Mouse (Mus musculus): Measurements from ENCODE around the gene Bmpr1b.

The Bmpr1b gene

DNA sequence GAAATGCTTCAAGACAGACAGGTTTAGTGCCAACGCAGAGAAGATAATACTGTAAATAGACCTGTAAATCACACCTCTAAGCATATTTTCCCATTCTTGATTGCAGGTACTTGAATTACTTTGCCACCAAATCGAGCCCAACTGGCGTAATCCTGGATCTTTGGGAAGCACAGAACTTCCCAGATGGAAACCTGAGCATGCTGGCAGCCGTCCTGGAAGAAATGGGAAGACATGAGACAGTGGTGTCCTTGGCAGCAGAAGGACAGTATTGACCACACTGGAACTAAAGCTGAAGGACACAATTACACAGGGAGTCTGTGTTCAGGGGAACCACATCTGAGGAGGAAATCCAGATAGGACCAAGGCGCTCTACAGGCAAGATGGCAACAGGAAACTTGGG, 340.9 kb downstream of the Bmpr1b start:
- DNase-seq (ENCODE audit: extremely low read depth, low read depth) = no peak

DNA sequence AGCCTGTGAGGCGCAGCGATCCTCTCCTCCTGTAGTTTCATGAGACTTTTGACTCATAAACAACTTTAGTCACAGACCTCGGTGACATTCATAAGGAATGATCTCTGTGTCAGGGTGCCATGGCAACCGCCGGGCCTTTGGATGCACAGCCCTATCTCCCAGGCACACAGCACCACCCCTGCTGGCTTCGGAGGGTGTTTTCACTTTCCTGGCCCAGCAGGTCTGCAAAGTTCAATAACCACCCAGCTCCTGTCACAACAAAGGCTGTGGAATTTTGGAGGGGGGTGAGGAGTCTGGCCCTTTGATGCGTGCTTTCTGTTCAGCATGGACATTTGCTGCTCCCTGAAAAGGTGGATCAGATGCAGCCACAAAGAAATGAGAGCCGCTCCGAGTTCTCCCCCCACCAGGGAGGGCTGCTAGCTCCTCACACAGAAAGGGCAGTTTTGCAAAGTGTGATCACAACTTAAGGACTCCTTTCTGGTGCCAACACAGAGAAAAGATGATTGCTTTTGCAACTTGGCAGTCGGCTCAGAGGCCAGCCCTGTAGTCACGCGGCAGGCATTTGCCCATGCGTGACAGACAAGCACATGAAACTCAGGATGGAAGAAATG, 349.8 kb downstream of the Bmpr1b start:
- DNase-seq (ENCODE audit: extremely low read depth, low read depth) = no peak

DNA sequence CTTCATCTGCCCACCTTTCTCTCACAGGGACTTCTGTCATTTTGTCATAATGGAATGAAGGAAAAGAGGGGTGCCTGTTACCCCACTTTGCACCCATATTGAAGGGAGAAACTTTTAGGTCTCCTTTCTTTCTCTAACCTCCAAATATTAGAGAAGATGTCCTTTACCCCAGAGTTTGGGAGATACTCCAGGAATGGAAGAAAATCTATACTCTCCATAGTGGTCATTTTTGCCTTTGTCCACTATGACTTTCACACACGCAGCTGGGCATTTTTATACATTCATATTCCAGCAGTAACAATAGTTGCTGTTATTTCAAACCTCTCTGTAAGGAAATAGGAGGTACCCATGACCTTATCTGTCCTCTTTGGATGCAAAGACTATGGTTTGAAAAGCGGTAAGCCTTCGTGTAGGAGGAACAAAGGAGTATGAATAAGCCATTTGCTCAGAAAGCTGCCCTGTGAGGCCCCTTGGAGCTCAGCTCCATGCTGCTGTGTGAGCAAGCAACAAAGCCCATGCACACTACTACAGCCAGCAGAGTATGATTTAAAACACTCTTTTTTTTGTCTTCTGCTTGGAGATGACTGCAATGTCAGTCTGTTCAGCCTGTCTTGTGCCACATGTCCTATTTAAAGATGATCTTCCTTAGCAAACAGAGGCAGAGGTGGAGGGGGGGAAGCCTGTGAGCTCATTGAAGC, 350.5 kb downstream of the Bmpr1b start:
- no peak for DNase-seq (ENCODE audit: extremely low read depth, low read depth)

DNA sequence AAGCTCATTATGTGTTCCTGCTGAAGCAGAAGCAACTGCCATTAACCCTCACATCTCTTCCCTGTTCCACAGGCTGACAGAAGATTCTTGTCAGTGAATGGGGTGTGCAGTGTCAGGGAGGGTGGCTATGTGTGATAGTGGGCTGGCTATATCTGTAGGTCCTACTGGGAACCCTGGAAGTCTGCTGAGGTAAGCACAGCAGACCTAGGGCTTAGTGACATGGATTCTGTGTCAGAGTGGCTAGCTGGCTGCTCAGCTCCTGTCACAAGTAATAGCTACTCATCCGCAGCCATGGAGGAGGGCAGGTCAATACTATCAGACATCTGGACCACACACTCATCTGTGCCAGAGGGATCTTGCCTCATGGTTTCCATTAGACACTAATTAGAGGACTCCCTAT, 354.4 kb downstream of the Bmpr1b start:
- DNase-seq (ENCODE audit: extremely low read depth, low read depth) = no peak

DNA sequence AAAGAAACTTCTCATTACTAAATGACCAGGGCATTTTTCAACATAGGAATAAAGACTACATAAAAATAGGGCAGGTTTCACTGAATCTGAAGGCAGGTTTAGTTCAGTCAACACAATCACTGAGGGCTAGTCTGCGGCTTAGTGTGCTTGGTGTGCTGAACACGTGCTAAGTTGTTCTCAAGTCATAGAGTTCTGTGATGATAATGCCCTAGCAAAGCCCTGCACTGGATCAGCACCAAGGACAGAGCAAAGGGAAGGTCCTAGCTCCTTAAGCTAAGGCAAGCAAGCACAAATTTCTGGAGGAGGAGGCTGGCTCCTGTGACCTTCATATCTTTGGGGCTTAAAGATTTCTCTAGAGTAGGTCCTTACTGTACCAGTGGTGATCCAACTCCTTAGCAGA, 357.9 kb downstream of the Bmpr1b start:
- DNase-seq (ENCODE audit: extremely low read depth, low read depth) = peak; percentile 45

DNA sequence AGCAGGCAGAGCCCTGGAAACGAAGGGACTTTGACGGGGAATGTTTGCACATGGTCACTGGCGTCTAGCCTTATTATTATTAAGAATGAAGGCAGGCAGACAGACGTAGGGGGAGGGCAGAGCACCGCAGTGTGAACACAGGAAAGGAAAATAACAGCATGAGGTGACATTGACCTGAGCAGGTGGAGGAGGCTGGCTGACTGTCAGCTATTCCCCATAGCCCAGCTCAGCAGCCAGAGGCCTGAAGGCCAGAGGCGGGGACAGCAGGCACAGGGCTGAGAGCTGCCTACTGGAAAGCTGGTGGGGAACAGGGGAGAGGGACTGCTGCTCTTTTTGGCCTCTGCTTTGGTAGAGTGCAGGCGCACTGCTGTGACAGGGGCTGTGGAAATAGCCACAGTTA, 358.3 kb downstream of the Bmpr1b start:
- DNase-seq (ENCODE audit: extremely low read depth, low read depth) = no peak

DNA sequence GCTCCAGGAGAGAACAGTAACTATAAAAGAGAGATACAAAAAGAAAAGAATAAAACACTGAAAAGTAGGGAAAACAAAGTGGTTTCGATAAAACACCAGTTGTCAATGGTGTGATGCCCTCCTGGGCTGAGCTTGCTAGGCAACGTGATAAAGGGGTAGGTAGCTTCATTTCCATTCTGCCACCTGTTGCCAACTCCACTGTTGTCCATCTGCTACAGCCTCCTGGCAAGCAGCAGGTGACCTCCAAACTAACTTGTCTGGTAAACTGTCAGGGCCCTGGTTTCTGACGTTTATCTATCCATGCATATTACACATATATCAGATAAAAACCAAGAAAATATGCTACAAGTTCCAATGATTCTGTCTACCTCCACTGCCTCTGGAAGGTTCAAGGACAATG, 359.6 kb downstream of the Bmpr1b start:
- DNase-seq (ENCODE audit: extremely low read depth, low read depth) = no peak

DNA sequence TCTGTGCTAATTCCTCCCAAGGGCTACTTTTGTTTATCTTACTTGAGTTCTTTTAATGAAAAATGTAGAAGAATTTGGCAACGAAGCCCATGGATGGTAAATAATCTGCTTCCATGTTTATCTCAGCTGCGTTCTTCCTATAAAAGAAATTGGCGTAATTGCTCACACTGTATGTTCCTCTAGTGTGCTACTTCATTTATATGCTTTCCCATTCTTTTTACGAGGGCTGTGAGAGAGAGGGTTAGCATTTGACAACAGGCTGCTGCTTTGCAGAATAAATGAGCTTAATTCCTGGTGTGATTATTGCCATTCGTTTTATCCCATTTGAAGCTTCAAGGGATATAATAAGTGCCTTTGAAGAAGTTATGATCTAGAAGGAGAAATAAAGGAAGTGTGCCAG, 365.1 kb downstream of the Bmpr1b start:
- DNase-seq (ENCODE audit: extremely low read depth, low read depth) = no peak

DNA sequence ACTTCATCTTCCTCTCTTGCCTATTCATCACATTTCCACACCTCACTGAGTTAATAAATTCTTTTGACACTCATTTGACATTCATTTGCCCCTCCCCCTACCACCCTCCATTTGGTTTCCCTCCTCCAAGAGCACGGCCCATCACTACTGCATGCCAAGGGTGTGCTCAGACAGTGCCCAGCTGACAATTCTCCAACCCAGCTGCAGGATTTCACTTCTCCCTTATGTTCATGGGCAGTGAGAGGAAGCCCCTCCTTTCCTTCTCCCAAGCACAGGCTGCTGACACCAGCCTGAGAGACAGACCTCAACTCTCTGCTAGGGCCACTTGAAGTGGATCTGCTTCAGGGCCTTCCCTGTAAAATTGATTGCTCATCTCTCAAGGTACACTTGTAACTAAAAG, 371.4 kb downstream of the Bmpr1b start:
- no peak for DNase-seq (ENCODE audit: extremely low read depth, low read depth)

DNA sequence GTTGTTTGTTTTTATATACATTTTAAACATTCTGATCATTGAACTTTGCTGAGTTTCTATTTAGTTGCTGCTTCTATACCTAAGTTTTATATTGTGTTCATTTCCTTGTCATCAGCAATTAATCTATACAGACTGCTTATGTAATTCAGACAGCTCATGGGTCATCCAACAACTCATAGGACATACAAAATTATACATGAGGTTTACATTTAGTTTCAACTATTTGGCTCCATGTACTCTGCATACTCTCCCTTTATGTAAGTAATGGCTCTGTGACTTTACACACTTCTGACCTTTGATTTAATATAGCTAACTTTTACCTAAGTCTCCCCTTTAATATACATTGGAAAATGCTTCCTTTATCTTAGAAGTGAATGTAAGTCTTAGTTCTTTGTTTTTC, 371.9 kb downstream of the Bmpr1b start:
- DNase-seq (ENCODE audit: extremely low read depth, low read depth) = no peak

DNA sequence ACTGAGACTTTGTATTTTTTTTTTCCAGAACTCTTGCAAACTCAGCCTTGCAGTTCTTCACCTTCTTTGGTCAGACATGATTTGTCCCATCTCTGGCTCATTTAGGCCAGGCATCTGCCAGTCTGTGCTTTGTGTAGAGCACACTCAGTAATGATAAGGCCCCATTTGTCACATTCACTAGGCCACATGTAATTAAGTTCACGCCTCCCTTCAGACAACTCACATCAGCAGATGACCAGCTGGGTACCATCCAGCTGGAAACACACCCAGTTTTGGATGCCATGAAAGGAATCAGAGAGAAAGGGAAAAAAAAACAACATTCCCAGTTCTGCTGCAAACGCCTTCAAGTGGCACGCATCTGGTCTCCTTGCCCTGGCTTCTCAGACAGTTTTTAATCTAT, 374.9 kb downstream of the Bmpr1b start:
- DNase-seq (ENCODE audit: extremely low read depth, low read depth) = no peak

DNA sequence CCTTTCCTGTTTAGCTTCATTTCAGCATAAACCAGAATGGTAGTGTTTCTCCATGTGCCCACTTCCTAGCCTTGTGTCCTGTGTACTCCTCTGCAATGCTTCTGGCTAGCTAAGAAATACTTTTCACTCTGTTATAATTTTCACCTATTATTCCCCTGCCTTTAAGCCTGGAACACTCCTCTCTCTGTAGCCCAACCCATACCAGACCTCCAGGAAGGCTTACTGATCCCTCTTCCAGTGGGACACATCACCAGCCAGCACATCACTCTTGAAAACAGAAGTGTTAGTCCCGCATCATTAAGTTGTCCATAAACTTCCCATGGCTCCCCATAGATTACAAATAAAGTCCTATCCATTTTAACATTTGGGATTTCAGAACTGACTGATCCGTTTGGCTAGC, 375.5 kb downstream of the Bmpr1b start:
- DNase-seq (ENCODE audit: extremely low read depth, low read depth) = no peak

DNA sequence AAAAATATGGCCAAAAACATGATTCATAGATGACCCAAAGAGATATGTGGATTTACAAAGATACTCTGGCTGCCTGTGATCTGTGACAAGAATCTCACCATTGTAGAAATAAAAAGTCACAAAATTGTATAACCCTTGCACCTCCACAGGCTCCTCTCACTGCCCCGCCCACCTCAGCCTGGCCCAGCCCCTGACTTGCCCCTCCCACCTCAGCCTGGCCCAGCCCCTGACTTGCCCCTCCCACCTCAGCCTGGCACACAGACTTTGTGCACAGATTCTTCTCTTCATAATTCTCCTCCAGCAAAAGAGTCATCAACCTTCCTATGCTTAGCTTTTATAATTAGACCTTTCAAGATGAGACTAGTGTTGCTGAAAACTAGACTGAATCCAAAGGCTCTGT, 377.1 kb downstream of the Bmpr1b start:
- no peak for DNase-seq (ENCODE audit: extremely low read depth, low read depth)

DNA sequence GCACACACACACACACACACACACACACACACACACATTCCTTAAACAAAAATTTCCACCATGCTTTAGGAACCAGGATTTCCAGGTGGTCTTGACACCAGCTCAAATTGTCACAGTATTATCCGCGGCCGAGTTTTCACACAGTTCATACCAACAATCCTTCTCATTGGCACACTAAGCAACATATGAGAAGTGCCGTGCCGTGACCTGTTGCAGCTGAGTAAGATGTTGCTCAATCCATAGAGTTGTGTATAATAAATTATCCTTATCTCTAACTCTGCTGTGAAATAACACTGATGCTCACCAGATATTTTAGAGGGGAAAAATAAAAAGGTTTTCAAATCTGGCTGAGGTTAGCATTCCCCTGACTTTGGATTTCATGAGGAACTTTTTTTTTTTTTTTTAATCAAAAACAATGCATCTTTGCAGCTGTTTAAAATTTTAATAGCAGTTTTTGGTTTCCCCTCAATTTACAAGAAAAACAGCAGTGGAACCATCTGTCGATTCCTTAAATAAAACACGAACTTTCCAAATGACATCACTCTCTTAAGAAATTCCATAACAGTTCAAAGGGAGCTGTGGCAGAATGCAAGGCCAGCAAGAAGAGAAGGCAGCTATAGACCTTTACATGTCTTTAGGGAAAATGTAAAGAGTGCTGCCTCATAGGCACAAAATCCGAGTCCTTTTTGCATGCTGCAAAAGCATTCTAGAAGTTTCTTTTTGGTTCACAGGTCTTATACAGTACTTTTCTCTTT, 378.0 kb downstream of the Bmpr1b start:
- no peak for DNase-seq (ENCODE audit: extremely low read depth, low read depth)

Measured in MEL-GATA-1-ER (cell line).